ENCODE assay signal across 27 mouse cellular contexts in the genomic region with DNA sequence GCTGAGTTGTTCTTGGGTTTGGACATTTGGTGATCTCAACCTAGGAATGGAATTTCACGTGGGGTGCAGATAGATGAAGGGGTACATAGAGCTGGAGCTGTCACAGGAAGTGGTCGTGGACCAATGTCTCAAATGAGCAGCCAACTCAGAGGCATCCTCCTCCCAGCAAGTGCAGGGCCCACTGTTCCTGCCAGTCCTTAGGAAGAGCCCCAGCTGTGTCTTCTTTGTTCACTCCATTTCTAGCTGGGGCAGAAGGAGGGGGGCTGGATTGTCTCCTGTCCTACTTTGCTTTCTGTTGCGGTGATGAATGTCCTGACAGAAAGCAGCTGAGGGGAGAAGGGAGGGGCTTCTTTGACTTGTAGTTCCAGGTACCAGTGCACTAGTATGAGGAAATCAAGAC.
DNase-seq lines count a peak whose midpoint lies in the region; ATAC-seq and TF ChIP-seq lines count a peak whose summit lies in the region.
"Had no signal": no experiment of that assay in that cellular context is flagged by ENCODE, and none has a peak within 500 bp of the region (broad histone marks: within the 10 kb centered on the region; RNA-seq: fewer than 3 reads in every experiment).

No protein-coding gene starts in this region.

- no peaks in the 10 kb centered on the region; the same call in 1 of the 2 replicates for H3K9me3 ChIP-seq in forebrain, embryonic 16.5 days (ENCODE audit: control insufficient read depth, low read length)
- H3K9me3 ChIP-seq: embryonic facial prominence, embryonic 10.5 days; embryonic facial prominence, embryonic 15.5 days; forebrain, embryonic 12.5 days; liver, embryonic 15.5 days; neural tube, embryonic 12.5 days had no signal

- no peak for TF ChIP-seq CTCF in gastrocnemius, adult 2 months (IDR thresholded peaks at IDR 0.05)

- 49% methylated on average over 3 of the region's 3 CpGs for WGBS in forebrain, embryonic 16.5 days

- ATAC-seq in forebrain, embryonic 16.5 days, result no peak
- ATAC-seq: hindbrain, postnatal 0 days; intestine, embryonic 16.5 days; midbrain, embryonic 16.5 days had no signal

- no peak overlapping the region for H3K4me3 ChIP-seq in gastrocnemius, adult 2 months
- no peak overlapping the region for H3K4me3 ChIP-seq in forebrain, embryonic 16.5 days (replicated peaks; ENCODE audit: low read length)
- H3K4me3 ChIP-seq: embryonic facial prominence, embryonic 10.5 days; embryonic facial prominence, embryonic 15.5 days; forebrain, embryonic 12.5 days; heart, embryonic 13.5 days; hindbrain, embryonic 10.5 days; limb, embryonic 12.5 days; liver, embryonic 15.5 days; neural tube, embryonic 12.5 days had no signal

- no peaks in the 10 kb centered on the region for H3K4me1 ChIP-seq in forebrain, embryonic 16.5 days (replicated peaks; ENCODE audit: control insufficient read depth, insufficient read depth, low read length)
- H3K4me1 ChIP-seq: embryonic facial prominence, embryonic 10.5 days; embryonic facial prominence, embryonic 15.5 days; forebrain, embryonic 12.5 days; heart, embryonic 13.5 days; limb, embryonic 12.5 days had no signal

- no peak overlapping the region for H3K4me2 ChIP-seq in forebrain, embryonic 16.5 days (ENCODE audit: low read length)
- H3K4me2 ChIP-seq: embryonic facial prominence, embryonic 15.5 days; forebrain, embryonic 12.5 days; heart, embryonic 13.5 days; limb, embryonic 12.5 days; liver, embryonic 15.5 days; lung, embryonic 14.5 days; midbrain, embryonic 11.5 days; neural tube, embryonic 12.5 days had no signal

- H3K9ac ChIP-seq in forebrain, embryonic 16.5 days (replicated peaks; ENCODE audit: low read depth, low read length), result no peak overlapping the region
- H3K9ac ChIP-seq: embryonic facial prominence, embryonic 15.5 days; forebrain, embryonic 12.5 days; heart, embryonic 13.5 days; limb, embryonic 12.5 days; liver, embryonic 15.5 days; lung, embryonic 14.5 days; neural tube, embryonic 12.5 days had no signal

- no peaks in the 10 kb centered on the region for H3K36me3 ChIP-seq in forebrain, embryonic 16.5 days (ENCODE audit: control insufficient read depth, insufficient read depth)
- H3K36me3 ChIP-seq: embryonic facial prominence, embryonic 10.5 days; embryonic facial prominence, embryonic 15.5 days; forebrain, embryonic 12.5 days; heart, embryonic 13.5 days; hindbrain, embryonic 10.5 days; limb, embryonic 12.5 days; liver, embryonic 15.5 days; neural tube, embryonic 12.5 days had no signal

- DNase-seq in gastrocnemius, adult 2 months, result no peak
- DNase-seq in gastrocnemius, postnatal 14 days, result no peak
- DNase-seq in naive thymus-derived CD4-positive, alpha-beta T cell, adult 2 months (ENCODE audit: low read depth), result peak; percentile 41
- DNase-seq in thymus, postnatal 0 days (ENCODE audit: low spot score), result peak; percentile 78
- peak; percentile 60 for DNase-seq in thymus, postnatal 4 days
- no peak for DNase-seq in left cerebral cortex, adult 11 months (ENCODE audit: low spot score)
- DNase-seq: adrenal gland, adult 8-10 months; cerebellum, adult 2 months; cerebellum, postnatal 25 days; heart, postnatal 10 days; kidney, adult 8-10 months; lung, embryonic 14.5 days; lung, postnatal 14 days had no signal

- intact Hi-C loops in gastrocnemius, adult 2 months (cut with DNase I), result no loop called here
- intact Hi-C loops in gastrocnemius, postnatal 14 days (cut with DNase I; ENCODE audit: low total_unique reads), result no loop called here

- peak overlapping the region; percentile 75; the same call in 1 of the 2 replicates for H3K27ac ChIP-seq in gastrocnemius, adult 2 months
- no peak overlapping the region for H3K27ac ChIP-seq in forebrain, embryonic 16.5 days (ENCODE audit: low read length)
- H3K27ac ChIP-seq: embryonic facial prominence, embryonic 10.5 days; embryonic facial prominence, embryonic 15.5 days; forebrain, embryonic 12.5 days; heart, embryonic 13.5 days; hindbrain, embryonic 10.5 days; hindbrain, postnatal 0 days; kidney, postnatal 0 days; limb, embryonic 12.5 days; liver, embryonic 15.5 days; neural tube, embryonic 12.5 days had no signal

- no peaks in the 10 kb centered on the region for H3K27me3 ChIP-seq in forebrain, embryonic 16.5 days (replicated peaks; ENCODE audit: control insufficient read depth, insufficient read depth, low read length)
- H3K27me3 ChIP-seq: embryonic facial prominence, embryonic 15.5 days; forebrain, embryonic 12.5 days; heart, embryonic 13.5 days; limb, embryonic 12.5 days; liver, embryonic 15.5 days; neural tube, embryonic 12.5 days had no signal

Comparison
In these comparisons a context has a peak if more than half of its experiments do, and no peak if none do; other contexts are left out.
1. DNase-seq: peak in naive thymus-derived CD4-positive, alpha-beta T cell, adult 2 months (single experiment), thymus, postnatal 0 days (single experiment) and thymus, postnatal 4 days (single experiment); none in gastrocnemius, adult 2 months (single experiment), gastrocnemius, postnatal 14 days (single experiment) and left cerebral cortex, adult 11 months (single experiment).